7 mouse cellular contexts compared by ENCODE assay signal in genomic region chr12:80790700-80791570, GRCm38 (mm10). TPM values are rescaled to one million over a fixed set of nuclear protein-coding genes. Genes with fewer than 3 reads are reported as not detected.
DNase-seq lines count a peak whose midpoint lies in the region; ATAC-seq lines count a peak whose summit lies in the region.

No protein-coding gene starts in this region.

- H3K27me3 ChIP-seq in forebrain, embryonic 10.5 days (ENCODE audit: poor library complexity, severe bottlenecking) = no peaks in the 10 kb centered on the region
- H3K27me3 ChIP-seq in kidney, embryonic 16.5 days (ENCODE audit: insufficient read depth, low read length) = no peaks in the 10 kb centered on the region
- H3K27me3 ChIP-seq in midbrain, embryonic 12.5 days = peaks cover 8% of the 10 kb centered on the region; the same call in 1 of the 2 replicates

- peak overlapping the region; percentile 63 for H3K4me2 ChIP-seq in kidney, embryonic 16.5 days (replicated peaks; ENCODE audit: low read depth, low read length)
- H3K4me2 ChIP-seq in midbrain, embryonic 12.5 days (replicated peaks) = peak overlapping the region; percentile 83

- WGBS in forebrain, embryonic 10.5 days = under 1% methylated on average over 80 of the region's 80 CpGs
- under 1% methylated on average over 74 of the region's 80 CpGs for WGBS in kidney, embryonic 16.5 days
- WGBS in midbrain, embryonic 12.5 days = under 1% methylated on average over 74 of the region's 80 CpGs

- ATAC-seq in CD4-positive, CD25-positive, alpha-beta regulatory T cell, adult 4 months = peak; percentile 35
- peak; percentile 71 for ATAC-seq in kidney, embryonic 16.5 days (ENCODE audit: low FRiP score, low TSS enrichment)
- ATAC-seq in midbrain, embryonic 12.5 days (ENCODE audit: low FRiP score, low read depth) = peak; percentile 83; the same call in 1 of the 2 replicates

- H3K4me3 ChIP-seq in forebrain, embryonic 10.5 days = peak overlapping the region; percentile 77
- H3K4me3 ChIP-seq in kidney, embryonic 16.5 days (ENCODE audit: low read length) = peak overlapping the region; percentile 95
- H3K4me3 ChIP-seq in midbrain, embryonic 12.5 days = peak overlapping the region; percentile 93

- H3K27ac ChIP-seq in forebrain, embryonic 10.5 days = peak overlapping the region; percentile 94
- peak overlapping the region; percentile 92 for H3K27ac ChIP-seq in kidney, embryonic 16.5 days (ENCODE audit: low read length)
- H3K27ac ChIP-seq in midbrain, embryonic 12.5 days (replicated peaks) = peak overlapping the region; percentile 98

- DNase-seq in A20 (ENCODE audit: low read depth, low spot score) = peak; percentile 79
- no peak for DNase-seq in forebrain, embryonic 10.5 days (ENCODE audit: extremely low spot score, low spot score)
- no peak for DNase-seq in left cerebral cortex, adult 11 months (ENCODE audit: low spot score)
- no peak for DNase-seq in layer of hippocampus, adult 9-10 months (ENCODE audit: low spot score)

- peaks cover 24% of the 10 kb centered on the region for H3K4me1 ChIP-seq in forebrain, embryonic 10.5 days
- peaks cover 23% of the 10 kb centered on the region for H3K4me1 ChIP-seq in kidney, embryonic 16.5 days (ENCODE audit: insufficient read depth, low read length)
- H3K4me1 ChIP-seq in midbrain, embryonic 12.5 days = peaks cover 31% of the 10 kb centered on the region

- peak overlapping the region; percentile 91 for H3K9ac ChIP-seq in kidney, embryonic 16.5 days (replicated peaks; ENCODE audit: low read length)
- H3K9ac ChIP-seq in midbrain, embryonic 12.5 days (replicated peaks) = peak overlapping the region; percentile 94

- no peaks in the 10 kb centered on the region for H3K9me3 ChIP-seq in forebrain, embryonic 10.5 days
- H3K9me3 ChIP-seq in kidney, embryonic 16.5 days (ENCODE audit: low read length) = no peaks in the 10 kb centered on the region
- no peaks in the 10 kb centered on the region for H3K9me3 ChIP-seq in midbrain, embryonic 12.5 days

- peaks cover 15% of the 10 kb centered on the region for H3K36me3 ChIP-seq in forebrain, embryonic 10.5 days (replicated peaks)
- H3K36me3 ChIP-seq in kidney, embryonic 16.5 days (ENCODE audit: insufficient read depth, low read length) = no peaks in the 10 kb centered on the region
- no peaks in the 10 kb centered on the region for H3K36me3 ChIP-seq in midbrain, embryonic 12.5 days

RNA-seq across cellular contexts. Expression of gene Susd6, which starts 0.6 kb away (rescaled TPM):
- 10 to 100 TPM; 23.1 to 29.8 TPM for polyA plus RNA-seq in CD4-positive, CD25-positive, alpha-beta regulatory T cell, adult 4 months (2017; shearing (Covaris generic))
- polyA plus RNA-seq in forebrain, embryonic 10.5 days (2016; fragmentation: Nextera tagmentation; extraction: Ambion mirVana) = 11.9 and 13.0 TPM in 2 replicates
- 17.1 and 19.5 TPM in 2 replicates for polyA plus RNA-seq in kidney, embryonic 16.5 days (2015; fragmentation: Nextera tagmentation; extraction: Ambion mirVana)
- 22.3 and 23.5 TPM in 2 replicates for polyA plus RNA-seq in midbrain, embryonic 12.5 days (2016; fragmentation: Nextera tagmentation; extraction: Ambion mirVana)

RNA-seq across cellular contexts. Expression of gene Ccdc177, which starts 30.4 kb away (rescaled TPM):
- polyA plus RNA-seq in CD4-positive, CD25-positive, alpha-beta regulatory T cell, adult 4 months (2017; shearing (Covaris generic)) = not detected
- 1.6 and 1.7 TPM in 2 replicates for polyA plus RNA-seq in forebrain, embryonic 10.5 days (2016; fragmentation: Nextera tagmentation; extraction: Ambion mirVana)
- 0.11 and 0.12 TPM in 2 replicates for polyA plus RNA-seq in kidney, embryonic 16.5 days (2015; fragmentation: Nextera tagmentation; extraction: Ambion mirVana)
- polyA plus RNA-seq in midbrain, embryonic 12.5 days (2016; fragmentation: Nextera tagmentation; extraction: Ambion mirVana) = 7.8 and 9.7 TPM in 2 replicates
